Mouse (Mus musculus): ENCODE measurements around the gene Mrgprh. TPM values are rescaled to one million over a fixed set of nuclear protein-coding genes. Genes with fewer than 3 reads are reported as not detected.

Gene Mrgprh
- not detected for total RNA-seq (2023)

DNA sequence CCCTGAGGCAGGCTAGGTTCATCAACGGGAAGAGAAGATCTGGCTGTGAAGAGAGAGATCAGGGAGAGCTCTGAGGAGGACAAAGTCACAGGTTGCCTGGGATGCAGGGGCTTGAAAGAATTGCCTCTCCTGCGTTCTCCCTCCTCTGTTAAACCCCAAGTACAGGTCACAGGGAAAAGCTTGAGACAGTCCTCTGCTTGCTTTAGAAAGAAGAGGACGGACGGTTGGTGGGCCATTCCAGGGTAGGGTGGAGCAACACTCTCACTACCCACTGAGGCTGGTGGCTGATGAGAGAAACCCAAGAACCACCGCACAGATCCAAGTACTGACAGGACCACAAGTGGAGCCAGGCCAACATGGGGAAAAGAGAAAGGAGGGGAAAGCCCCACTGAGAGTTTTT is at the start of gene Mrgprh:
Gene Mrgprh (plus strand): TSS at position 301 of the 400 bp plus-strand sequence.

DNA sequence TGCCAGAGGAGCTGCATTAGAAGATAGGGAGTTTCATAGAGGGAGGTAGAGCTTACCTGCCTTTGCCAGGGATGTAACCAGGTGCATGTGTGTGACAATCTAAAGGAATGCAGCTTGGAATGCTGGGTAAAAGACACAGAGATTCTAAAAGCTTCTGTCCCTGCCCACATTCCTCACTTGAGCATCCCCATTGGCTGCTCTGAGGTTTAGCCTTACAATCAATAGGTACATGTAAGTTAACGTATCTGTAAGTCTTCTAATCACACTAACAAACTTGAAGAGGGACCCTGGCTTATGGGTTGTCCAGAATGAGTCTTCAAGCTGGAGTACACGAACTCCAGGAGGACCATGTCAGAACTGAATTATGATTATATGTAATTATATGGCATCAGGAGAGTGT is 7.8 kb upstream of the Mrgprh start, which contains the start of gene Mas1:
Gene Mas1 (minus strand): TSS at position 101 of the 400 bp plus-strand sequence.

DNA sequence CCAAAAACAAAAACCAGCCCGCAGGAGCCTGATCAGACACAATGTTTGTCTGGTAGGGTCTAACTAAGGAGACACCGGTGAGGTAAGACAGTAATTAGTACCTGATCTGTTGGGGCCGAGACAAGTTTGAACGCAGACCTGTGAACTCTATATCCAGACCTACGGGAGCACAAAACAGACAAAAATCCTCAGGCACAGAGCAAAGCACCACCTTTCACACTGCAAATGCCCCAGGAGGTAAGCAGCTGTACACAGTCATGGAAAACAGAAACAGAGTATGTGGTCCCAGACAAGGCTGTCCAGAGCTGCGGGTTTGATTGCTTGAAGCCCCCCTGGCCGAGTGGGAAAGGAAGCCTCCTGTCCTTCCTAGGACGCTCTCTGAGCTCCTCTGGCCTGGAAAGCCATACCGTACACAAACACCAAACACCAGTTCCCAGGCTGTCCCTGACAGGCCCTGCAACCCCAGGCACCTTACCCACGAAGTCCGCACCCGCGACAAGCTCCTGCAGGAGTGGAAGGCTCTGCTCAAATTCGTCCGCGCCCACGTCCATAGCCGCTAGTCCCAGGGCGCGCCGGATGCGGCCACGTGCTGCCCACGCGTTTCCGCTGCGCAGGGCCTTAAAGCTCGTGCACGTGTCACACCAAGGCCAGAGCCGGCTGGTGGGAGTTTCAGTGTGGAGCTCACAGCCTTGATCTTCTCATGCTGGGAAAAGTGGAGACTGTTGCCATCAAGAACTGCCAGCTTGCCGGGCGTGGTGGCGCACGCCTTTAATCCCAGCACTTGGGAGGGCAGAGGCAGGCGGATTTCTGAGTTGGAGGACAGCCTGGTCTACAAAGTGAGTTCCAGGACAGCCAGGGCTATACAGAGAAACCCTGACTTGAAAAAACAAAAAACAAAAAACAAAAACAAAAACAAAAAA is 33.8 kb downstream of the Mrgprh start, which contains the start of gene Pnldc1:
Gene Pnldc1 (minus strand): TSS at position 870 of the 920 bp plus-strand sequence.

DNA sequence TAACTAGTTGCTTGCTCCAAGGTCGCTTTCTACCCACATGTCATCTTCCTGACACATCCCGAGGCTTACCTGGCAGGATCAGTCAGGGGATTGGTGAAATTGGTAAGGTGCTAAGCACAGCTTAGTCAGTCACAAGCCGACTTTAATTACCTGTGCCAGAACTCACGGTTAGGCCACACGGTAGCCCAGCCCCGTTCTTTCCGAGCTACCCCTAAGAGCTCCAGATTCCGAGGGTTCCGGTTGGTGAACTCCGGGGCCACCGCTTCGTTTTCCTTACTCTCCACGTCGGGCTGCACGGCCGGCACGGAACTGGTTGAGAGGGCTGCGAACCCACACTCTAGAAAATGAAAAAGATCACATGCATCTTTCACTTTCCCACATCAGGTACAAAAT is 39.6 kb downstream of the Mrgprh start, which contains the start of gene Tcp1:
Gene Tcp1 (plus strand): TSS at position 214 of the 393 bp plus-strand sequence.

DNA sequence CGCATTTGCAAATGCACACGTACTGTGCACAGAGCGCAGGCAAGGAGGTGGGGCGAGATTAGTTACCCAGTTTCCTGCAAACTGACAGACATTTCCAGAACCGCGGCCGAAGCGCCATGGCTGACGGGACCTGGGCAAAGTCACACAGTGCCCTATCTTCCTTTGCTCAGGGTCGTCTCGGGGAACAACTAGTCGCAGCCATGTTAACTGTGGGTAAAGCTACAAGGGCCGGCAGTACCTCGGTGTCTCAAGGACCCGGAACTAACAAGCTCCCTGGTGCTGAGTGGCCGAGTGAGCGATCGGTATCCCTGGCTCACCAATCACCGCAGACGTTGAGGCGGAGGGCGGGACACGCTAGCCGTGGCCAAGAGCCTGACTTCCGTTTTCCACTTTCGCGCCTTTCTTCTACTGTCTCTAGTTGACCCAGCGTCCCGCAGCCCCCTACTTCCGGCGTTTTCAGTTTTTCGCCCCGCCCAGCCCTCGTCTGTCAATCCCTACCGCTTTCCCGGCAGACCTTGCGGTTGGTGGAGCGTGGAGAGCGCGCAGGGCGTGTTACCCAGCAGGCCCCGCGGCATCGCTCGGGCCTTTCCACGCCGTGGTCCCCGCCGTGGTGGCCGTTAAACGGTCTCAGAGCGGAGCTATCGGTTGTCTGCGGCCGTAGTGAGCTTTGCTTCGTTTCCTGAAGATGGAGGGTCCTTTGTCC is 40.2 kb downstream of the Mrgprh start, which contains the start of gene Mrpl18:
Gene Mrpl18 (minus strand): TSS at position 465 of the 703 bp plus-strand sequence.

Other genes with a start within 250 kb of the Mrgprh start
- gene Slc22a1, start 200.2 kb upstream of the Mrgprh start, total RNA-seq (2023): not detected
- 1 to 10 TPM; 4.3 to 5.1 TPM for gene Igf2r, start 106.4 kb upstream of the Mrgprh start, total RNA-seq (2023)
- gene Mas1, start 7.9 kb upstream of the Mrgprh start, total RNA-seq (2023): not detected
- gene Pnldc1, start 34.2 kb downstream of the Mrgprh start, total RNA-seq (2023): 1 to 10 TPM in 1 of 2 experiments, under 1 TPM in 1; 0.94 to 1.2 TPM
- gene Tcp1, start 39.7 kb downstream of the Mrgprh start, total RNA-seq (2023): 100 to 1,000 TPM; 117 to 128 TPM
- 10 to 100 TPM; 28.9 to 35.7 TPM for gene Mrpl18, start 40.3 kb downstream of the Mrgprh start, total RNA-seq (2023)
- not detected for gene Acat3, start 64.6 kb downstream of the Mrgprh start, total RNA-seq (2023)
- gene Acat2, start 84.7 kb downstream of the Mrgprh start, total RNA-seq (2023): 10 to 100 TPM; 11.8 to 13.7 TPM
- gene Wtap, start 118.1 kb downstream of the Mrgprh start, total RNA-seq (2023): 10 to 100 TPM; 93.7 to 96.9 TPM
- 100 to 1,000 TPM; 142 to 150 TPM for gene Sod2, start 130.8 kb downstream of the Mrgprh start, total RNA-seq (2023)
- 10 to 100 TPM in 1 of 2 experiments, 1 to 10 TPM in 1; 9.9 to 11.6 TPM for gene Gpr31b, start 176.3 kb downstream of the Mrgprh start, total RNA-seq (2023)
- gene Tcp10b, start 185.1 kb downstream of the Mrgprh start, total RNA-seq (2023): not detected